Mouse (Mus musculus): ENCODE data around the gene App. TPM values are rescaled to one million over a fixed set of nuclear protein-coding genes. Genes with fewer than 3 reads are reported as not detected.

The App gene
- polyA plus RNA-seq, 2 experiments from 2014 or later: 0.07 to 0.22 TPM

- ATAC-seq: no peak
Observed at GRCm38 (mm10) chr16:85072624-85073023, 100.9 kb downstream of the App start.

DNA sequence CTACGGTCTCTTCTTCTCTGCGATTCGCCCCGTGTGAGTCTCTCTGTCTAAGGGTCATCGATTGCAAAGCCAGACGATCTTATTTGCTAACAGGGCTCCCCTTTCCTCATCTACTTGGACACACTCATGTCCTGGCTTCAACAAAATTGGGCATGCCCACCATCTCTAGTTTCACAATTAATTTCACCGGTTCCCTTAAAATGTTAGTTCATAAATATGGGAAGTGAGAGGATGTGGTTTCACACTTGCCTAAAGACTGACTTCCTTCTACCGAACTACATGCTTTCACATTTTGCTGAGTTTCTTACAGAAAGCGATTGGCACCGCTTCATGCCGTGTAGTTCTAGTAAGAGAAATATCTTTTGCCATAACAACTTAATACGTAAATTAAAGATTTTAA lies 101.8 kb downstream of the App start:
- no peak for ATAC-seq

- ATAC-seq: no peak
Observed at GRCm38 (mm10) chr16:85071248-85071647, 102.3 kb downstream of the App start.

DNA sequence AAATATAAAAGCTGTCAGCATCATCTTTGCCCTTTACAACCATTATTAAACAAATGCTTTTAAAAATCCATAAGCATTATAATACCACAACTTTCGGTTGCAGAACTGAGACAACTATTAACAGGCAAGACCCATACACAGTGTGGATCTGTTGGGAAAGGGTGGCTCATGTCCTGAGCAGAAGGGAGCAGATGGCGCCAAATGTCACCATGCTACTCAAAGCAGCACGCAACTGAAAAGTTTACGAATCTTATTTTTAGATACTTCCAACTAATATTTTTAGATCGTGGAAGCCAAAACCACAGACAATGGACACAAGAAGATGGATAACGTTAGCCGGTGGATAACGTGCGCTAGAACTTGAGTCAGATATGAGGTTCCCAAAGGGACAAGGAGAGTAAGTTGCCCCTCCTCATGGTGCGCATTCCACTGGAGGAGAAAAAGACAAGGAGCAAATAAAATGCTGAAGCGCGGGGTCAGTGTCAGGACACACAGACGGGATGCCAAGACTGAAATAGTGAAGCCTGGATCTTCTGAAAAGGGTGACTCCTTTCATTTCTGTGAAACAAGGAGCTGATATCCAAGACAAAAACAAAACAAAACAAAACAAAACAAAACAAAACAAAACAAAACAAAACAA lies 106.2 kb downstream of the App start:
- ATAC-seq: no peak

DNA sequence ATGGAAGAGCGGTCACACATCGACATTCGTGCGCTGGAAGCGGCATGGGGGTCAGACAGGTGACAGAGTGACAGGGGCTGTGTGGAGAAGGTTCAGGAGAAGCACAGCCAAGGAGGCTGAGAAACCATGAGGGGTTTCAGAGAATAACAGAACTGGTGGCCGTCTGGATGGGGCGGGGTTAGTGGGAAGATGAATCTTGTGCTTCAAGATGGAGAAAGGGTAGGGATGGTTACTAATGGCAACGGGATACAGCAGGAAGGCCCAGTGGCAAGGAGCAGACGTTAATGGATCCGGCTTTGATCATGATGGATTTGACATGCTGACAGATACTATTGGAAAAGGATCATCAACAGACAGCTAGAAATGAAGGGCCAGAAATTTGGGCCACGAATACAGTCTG lies 107.3 kb downstream of the App start:
- ATAC-seq: no peak

- ATAC-seq: no peak
Observed at GRCm38 (mm10) chr16:85064800-85065199, 108.8 kb downstream of the App start.

DNA sequence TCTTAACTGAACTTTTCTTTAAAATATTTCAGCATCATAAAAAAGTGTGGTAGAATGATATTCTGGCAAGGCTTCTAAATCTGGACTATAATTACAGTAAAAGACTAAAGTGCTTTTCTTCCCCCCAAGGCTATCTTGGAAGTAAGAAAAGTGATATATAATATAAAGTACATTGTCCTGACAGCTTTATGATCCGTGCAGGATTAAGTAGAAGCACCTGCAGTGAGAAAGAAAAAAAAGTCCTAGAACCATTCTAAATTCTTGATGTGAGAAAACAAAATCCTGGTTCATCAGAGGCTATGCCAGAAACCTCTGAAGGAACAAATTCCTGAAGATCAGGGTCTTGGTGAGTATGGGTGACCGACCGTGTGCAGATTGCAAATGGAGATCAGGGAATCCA lies 110.8 kb downstream of the App start:
- no peak for ATAC-seq

- ATAC-seq: no peak
Observed at GRCm38 (mm10) chr16:85061725-85062124, 111.8 kb downstream of the App start.

DNA sequence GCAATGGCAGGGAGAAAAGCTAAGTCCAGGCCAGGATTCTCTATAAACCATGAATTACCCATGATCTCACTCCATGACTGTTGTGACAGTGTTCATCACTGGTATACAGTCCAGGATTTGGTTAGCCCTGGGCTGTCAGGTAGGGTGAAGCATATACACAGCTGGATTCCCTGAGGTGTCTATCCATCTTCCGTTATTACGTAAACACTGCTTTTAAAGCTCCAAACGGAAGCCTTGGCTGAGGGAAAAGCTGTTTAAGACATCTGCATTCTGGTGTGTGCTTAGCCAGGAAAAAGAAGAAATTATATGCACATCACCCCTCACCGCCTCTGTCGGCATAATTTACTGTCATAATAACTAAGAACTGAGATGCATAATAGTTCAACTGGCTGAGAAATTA lies 115.4 kb downstream of the App start:
- no peak for ATAC-seq

GRCm38 (mm10) chr16:85056212-85056611 lies 117.4 kb downstream of the App start:
- no peak for ATAC-seq

DNA sequence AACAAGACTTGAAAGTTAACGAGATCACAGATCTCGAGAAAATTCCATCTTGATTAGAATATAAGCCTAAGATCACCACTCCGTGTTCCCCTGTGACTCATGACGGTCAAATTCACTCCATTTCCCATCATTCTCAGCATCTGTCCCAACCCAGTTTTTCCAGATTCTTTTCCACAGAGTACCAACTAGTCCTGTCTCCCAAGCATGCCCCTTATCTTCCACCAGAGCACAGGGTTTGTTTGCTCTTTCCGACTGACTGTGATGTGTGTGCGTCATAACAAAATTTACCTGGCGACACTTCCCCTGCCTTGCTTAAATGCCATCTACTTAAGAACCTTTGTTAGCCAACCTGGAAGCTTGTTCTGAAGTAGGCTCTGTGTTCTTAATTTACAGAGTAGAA lies 119.6 kb downstream of the App start:
- ATAC-seq: no peak

- no peak for ATAC-seq
Observed at GRCm38 (mm10) chr16:85047310-85047709, 126.3 kb downstream of the App start.

DNA sequence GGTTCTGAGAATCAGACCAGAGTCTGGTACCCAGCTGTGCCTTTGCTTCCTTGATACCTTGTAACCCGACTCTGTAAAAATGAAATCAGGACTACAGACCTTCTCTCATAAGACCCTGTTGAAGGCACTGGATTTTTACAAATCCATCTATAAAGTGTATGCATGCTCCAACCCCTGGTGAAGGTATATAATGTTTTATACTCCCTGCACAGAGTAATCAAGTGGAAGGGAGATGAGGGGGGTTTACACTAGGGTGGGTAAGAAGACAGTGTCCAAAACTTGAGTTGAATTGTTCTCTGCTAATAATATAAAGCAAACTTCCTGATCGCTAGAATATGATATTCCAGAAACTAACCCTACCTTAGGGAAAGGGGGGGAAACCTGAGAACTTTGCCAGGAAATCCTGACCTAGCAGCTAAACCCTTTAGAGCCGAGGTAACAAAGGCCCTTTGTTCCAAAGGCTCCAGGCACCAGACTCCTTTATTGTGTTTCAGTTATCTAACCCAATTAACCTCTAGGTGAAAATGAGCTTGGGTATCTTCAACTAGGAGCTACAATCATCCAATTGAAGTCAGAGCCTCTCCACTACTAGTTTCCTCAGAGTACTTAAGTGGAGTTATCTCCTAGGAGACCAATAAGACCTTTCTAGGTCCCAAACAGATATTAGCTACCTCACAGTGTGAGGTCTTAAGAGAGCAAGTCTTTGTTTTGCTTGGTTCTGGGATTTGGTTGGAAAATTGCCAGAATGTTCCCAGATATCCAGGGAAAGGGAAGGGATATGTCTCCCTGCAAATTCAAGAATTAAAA lies 132.2 kb downstream of the App start:
- ATAC-seq: no peak

DNA sequence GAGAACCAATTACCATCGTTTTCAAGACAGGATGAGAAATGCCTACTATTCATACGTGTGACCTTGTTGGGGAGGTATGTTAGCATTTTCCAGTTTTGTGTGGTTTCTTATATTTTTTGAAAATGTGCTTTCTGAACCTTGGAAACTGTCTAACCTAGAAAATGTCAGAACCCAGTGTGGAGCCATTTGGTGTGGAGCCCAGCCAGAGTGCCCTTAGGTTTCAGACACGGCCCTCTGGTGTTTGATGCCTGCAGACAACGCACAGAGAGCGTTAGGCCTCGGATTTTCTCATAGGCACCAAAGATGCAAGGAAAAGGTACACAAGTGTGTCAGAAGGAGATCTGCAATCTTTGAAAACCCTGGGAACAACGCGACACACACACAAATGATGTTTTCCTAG lies 134.8 kb downstream of the App start:
- no peak for ATAC-seq

GRCm38 (mm10) chr16:85037969-85038644 lies 135.5 kb downstream of the App start:
- no peak for ATAC-seq

GRCm38 (mm10) chr16:85035815-85036214 lies 137.8 kb downstream of the App start:
- no peak for ATAC-seq

DNA sequence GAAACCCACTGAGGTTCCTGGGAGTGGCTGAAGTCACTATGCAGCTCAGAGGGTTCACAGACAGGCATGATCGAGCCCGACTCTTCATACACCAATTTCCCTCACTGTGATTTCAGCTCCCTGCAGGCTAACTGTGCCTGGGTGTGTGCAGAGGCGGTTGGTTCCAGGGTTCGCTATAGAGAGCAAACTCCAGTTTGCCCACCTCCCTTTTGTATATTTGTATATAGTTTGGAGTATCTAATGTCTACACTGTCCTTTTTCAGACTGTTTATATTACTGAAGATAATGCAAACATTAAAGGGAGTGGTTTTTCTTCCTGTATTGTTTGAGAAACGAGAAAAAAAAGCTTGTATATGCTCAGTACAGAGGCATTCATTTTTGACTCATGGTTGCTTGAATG lies 139.8 kb downstream of the App start:
- ATAC-seq: no peak

GRCm38 (mm10) chr16:85030810-85031209 lies 142.8 kb downstream of the App start:
- no peak for ATAC-seq

DNA sequence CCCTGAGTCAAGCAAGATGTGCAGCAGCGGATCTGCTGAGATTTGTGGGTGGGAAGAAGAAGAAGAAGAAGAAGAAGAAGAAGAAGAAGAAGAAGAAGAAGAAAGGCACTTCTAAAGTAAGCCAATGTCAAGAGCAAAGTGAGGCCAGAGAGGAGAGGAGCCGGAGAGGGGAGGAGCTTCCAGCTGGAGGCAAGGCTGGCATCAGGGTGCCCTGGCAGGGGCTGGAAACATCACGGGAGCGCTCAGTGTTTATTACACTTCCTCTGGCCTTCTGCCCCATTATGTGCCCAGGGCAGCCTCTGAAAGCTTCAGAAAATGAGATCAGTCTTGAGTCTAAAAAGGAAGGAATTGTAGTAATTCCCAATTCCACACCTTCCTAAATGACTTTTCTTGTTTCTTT lies 145.2 kb downstream of the App start:
- ATAC-seq: no peak

DNA sequence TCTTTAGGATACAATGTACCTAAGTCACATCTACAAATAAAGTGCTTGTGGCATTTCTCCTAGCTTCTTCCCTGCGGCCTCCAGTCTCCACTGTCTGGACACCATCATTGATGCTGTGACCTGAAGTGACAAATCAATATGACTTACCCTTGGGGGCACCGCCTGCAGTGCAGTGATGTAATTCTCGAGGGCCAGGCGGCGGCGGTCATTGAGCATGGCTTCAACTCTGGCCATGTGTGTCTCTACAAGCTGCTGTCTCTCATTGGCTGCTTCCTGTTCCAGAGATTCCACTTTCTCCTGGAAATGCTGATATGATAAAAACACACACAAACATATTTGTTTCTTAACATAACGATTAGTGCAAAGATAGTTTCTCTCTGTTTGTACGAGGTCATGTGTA lies 148.9 kb downstream of the App start:
- ATAC-seq: no peak

DNA sequence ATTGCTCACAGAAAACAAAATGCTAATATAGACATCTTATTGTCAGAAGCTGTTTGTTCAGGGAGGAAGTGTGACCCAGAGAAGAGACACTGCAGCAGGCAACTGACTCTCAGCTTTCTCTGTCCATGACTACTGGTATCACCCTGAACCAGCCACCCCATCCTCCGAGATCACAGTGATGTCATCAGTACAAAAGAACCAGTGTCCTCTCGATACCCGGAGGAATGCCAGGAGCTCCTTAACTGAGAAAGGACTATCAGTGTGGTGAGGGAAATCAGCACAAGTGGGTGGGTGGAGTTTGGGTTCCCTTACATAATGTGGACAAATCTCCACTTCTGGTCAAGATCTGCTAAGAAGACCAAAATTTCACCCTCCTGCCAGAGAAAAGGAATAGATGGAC lies 150.5 kb downstream of the App start:
- no peak for ATAC-seq

GRCm38 (mm10) chr16:85020696-85021323 lies 152.8 kb downstream of the App start:
- ATAC-seq: no peak

DNA sequence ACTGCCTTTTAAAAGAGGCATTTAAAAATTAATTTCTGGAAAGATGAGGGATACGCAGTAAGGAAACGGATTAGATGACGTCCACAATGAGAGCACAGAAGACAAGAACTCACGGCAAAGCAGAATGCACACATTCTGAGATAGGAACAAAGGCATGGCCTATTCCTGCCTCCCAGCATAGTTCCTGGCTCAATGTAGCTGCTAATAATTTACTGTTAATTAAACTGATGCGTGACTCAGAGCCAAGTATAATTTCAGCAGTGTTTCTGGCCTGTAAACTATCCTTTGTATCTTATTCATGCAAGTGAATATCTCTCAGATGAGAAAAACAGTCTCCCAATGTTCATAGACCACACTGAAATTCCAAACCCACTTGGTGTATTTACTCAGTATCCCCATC lies 154.3 kb downstream of the App start:
- no peak for ATAC-seq

Data from activated CD4-positive, CD25-positive, alpha-beta regulatory T cell, adult 4 months (primary cell).